Mouse (Mus musculus) thymus, postnatal 4 days (tissue): ENCODE results near the gene Arpc5.

Source experiments
- DNase-seq: peaks from one replicate; pipeline ENCODE4 v3.0.0; 2021

Gene Arpc5

DNA sequence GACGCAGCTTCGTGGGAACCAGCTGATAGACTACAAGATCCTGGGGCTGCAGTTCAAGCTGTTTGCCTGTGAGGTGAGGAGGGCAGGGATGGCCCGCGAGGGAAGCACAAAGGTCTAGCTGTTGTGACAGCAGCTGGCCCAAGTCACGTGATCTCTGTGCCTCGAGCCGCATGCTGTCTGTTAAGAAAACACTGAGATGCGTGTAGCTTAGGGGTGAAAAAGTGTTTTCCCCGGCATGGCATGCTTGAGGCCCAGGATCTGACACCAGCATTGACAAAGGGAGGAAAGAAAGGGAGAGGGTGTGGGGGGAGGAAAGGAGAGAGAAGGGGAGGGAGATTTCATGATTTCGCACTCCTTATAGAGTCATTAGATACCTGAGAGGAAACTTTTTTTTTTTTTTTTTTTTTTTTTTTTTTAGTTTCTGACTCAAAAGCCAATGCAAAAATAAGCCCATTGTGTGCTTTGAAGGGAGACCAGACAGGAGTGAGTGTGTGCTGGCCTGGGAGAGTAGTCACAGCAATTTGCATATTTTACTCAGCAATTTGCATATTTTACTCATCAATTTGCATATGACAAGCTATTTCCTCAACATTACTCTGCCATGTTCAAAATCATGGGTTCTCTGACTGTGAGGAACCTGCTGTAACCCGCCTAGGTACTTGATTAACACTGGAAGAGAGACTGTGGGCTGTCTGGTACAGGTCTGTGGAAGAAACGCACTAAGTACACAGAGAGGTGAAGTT is 50.9 kb downstream of the Arpc5 start:
- no peak for DNase-seq

DNA sequence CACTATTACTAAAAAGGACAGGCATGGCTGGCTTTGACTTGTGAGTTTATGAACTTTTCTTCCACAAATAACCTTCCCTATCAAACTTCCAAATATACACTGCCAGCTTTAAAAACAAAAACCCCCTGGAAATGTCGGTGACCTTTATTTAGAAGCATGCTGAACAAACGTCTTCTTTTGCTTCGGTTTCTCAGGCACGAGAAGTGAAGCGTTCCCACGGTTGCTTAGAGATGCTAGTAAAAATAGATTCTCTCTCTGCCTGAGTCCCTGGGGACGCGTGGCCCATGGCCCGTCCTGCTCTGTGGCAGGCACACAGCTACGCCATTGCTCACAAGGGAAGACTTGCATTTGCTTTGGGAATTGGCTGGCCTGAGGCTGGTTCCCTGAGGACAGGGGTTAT is 51.5 kb downstream of the Arpc5 start:
- DNase-seq: no peak

DNA sequence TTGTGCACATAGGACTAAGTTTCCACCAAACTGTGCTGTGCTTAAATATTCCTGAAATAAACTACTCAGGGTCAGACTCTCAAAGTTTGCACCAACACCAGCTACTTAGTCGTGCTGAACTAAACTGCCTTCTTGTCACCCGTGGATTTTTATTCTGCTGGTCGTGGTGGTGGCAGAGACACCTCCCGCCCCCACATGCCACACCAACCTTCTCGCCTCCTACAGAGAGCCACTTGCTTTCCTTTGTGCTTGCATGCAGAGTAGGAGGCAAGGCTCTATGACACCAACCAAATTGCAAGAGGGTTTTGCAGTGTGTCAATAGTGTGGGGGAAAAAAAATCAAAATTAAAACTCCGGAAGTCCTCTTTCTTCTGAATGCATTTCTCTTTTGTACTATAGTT is 53.2 kb downstream of the Arpc5 start:
- no peak for DNase-seq

DNA sequence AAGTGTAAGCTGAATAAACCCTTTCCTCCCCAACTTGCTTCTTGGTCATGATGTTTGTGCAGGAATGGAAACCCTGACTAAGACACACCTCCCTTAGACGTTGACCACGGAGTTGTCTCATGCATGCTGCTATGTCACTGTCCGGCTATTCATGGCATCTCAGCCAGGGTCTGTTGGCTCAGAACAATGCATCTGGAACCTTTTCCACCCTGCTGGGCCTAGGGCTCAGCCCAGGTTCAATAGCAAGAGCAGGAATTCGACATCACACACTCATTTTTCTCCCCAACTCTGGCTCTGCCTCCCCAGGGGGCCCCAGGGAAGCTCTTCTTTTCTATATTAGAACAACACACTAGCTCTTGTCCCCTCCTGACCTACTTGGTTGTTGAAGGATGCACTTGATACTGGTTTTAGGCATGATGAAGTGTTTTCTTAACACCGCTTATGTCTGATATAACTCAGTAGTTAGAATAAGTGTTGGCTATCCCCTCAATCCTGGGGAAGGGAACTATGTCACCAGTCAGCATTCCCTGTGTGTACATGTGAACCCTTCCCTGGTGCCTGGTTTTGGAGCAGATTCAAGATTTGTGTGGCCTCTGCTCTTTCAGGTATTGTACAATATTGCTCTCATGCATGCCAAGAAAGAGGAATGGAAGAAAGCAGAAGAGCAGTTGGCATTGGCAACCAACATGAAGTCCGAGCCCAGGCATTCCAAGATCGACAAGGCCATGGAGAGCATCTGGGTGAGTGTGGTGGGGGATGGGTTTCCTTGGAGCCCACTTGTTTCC is 54.8 kb downstream of the Arpc5 start:
- no peak for DNase-seq

DNA sequence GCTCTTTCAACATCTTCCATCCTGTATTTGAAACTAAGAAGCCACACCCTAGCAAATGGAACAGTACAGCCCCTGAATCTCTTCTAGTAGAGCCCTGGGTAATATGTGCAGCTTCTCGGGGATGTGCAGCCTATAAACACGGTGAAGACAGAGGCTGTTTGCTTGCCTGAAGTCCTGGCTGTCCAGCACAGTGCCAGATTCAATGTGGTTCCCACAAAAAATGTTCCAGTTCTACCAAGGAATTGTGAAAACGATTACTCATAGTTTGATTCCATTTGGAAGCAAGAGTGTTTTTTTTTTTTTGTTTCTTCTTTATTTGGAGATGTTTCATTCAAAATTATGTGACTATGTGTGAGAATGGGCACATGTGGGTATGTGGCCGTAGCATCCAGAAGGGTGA is 55.4 kb downstream of the Arpc5 start:
- no peak for DNase-seq

DNA sequence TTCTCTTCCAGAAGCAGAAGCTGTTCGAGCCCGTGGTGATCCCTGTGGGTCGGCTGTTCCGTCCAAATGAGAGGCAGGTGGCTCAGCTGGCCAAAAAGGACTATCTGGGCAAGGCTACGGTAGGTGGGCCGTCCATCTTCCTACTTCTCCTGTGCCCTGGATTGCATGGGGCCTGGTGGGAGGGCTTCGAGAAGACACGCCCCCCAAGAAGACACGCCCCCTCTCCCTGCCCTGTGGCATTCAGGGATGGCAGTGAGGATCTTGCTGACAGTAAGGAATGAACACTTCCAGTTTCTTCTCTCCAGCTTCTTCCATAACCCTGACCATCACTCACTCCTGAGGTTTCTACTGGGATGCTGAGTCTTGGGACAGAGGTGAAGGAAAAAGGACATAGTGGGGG is 57.9 kb downstream of the Arpc5 start:
- no peak for DNase-seq
